Mouse (Mus musculus): ENCODE measurements at regions not wholly inside any gene's neighbourhood (a gene's known extent, or its start where the extent isn't known, plus 50 kb on each side); places are given as distances from the start of the nearest gene placed in this dataset.

- DNase-seq (ENCODE audit: extremely low read depth), result no peak
- in situ Hi-C loops (cut with MboI; ENCODE audit: low pct_ligation_motif_present, low pct_unique_long_range_greater_than_20kb, low sequenced_read_pairs), result no loop called here
- H3K4me2 ChIP-seq (ENCODE audit: insufficient read depth, low read depth, poor library complexity, severe bottlenecking), result no peak overlapping the region
- no peaks in the 10 kb centered on the region for H3K36me3 ChIP-seq (replicated peaks in 1 of 2; ENCODE audit: control insufficient read depth in 1 of 2, insufficient read depth in 1 of 2, low read length in 1 of 2)
- H3K4me1 ChIP-seq (ENCODE audit: control insufficient read depth in 1 of 2, insufficient read depth in 2 of 2), result no peaks in the 10 kb centered on the region; a peak in 1 of 4 replicates
- no peaks in the 10 kb centered on the region for H3K9me3 ChIP-seq (replicated peaks; ENCODE audit: low read length)
- H3K4me3 ChIP-seq (replicated peaks in 1 of 3; ENCODE audit: low read depth in 2 of 3, low read length in 2 of 3, poor library complexity in 1 of 3), result no peak overlapping the region
- H3K27me3 ChIP-seq (replicated peaks), result no peaks in the 10 kb centered on the region
- dilution Hi-C loops (cut with MboI; ENCODE audit: extremely low pct_ligation_motif_present, extremely low pct_unique_long_range_greater_than_20kb, low sequenced_read_pairs), result no loop called here
- H3K79me2 ChIP-seq (replicated peaks; ENCODE audit: control insufficient read depth, extremely low read depth, insufficient read depth, poor library complexity, severe bottlenecking), result no peaks in the 10 kb centered on the region
- no peak overlapping the region for H3K9ac ChIP-seq (ENCODE audit: insufficient read depth, low read depth)
- H3K27ac ChIP-seq (ENCODE audit: insufficient read depth, low read depth), result no peak overlapping the region
- TF ChIP-seq RCOR1 (conservative IDR thresholded peaks at IDR 0.05; ENCODE audit: low read depth, low read length), result no peak
- TF ChIP-seq MYC (IDR thresholded peaks at IDR 0.05; ENCODE audit: low read depth, low read length), result no peak
Measured at GRCm38 (mm10) chr4:12492468-12492867, 320.7 kb upstream of the Fam92a start.

GRCm38 (mm10) chr4:12491306-12491705, 319.5 kb upstream of the Fam92a start:
- TF ChIP-seq NRF1 (IDR thresholded peaks at IDR 0.05; ENCODE audit: low read depth, low read length), result no peak
- TF ChIP-seq EP300 (IDR thresholded peaks at IDR 0.05; ENCODE audit: low read length), result no peak
- TF ChIP-seq MXI1 (IDR thresholded peaks at IDR 0.05; ENCODE audit: low read depth, low read length), result no peak
- no peak for TF ChIP-seq BHLHE40 (IDR thresholded peaks at IDR 0.05; ENCODE audit: low read depth, low read length)
- no peak for TF ChIP-seq USF2 (conservative IDR thresholded peaks at IDR 0.05; ENCODE audit: low read depth, low read length)
- TF ChIP-seq ELF1 (IDR thresholded peaks at IDR 0.05; ENCODE audit: low read depth, low read length), result no peak
- no peak for TF ChIP-seq UBTF (IDR thresholded peaks at IDR 0.05; ENCODE audit: low read depth, low read length)
- no peak for TF ChIP-seq CHD1 (IDR thresholded peaks at IDR 0.05; ENCODE audit: low read depth, low read length)
- no peak for TF ChIP-seq SMC3 (IDR thresholded peaks at IDR 0.05; ENCODE audit: low read depth, low read length)
- no peak for TF ChIP-seq MEF2A (IDR thresholded peaks at IDR 0.05; ENCODE audit: borderline replicate concordance, low read depth, low read length)
- TF ChIP-seq SIN3A (IDR thresholded peaks at IDR 0.05; ENCODE audit: low read length), result no peak
- Histone ChIP-seq H3K27ac (ENCODE audit: insufficient read depth, low read depth) (no peak overlapping the region), H3K4me3 (replicated peaks in 1 of 3; ENCODE audit: low read depth in 2 of 3, low read length in 2 of 3, poor library complexity in 1 of 3) (no peak overlapping the region), H3K79me2 (replicated peaks; ENCODE audit: control insufficient read depth, extremely low read depth, insufficient read depth, poor library complexity, severe bottlenecking) (no peaks in the 10 kb centered on the region), H3K36me3 (replicated peaks in 1 of 2; ENCODE audit: control insufficient read depth in 1 of 2, insufficient read depth in 1 of 2, low read length in 1 of 2) (no peaks in the 10 kb centered on the region), H3K27me3 (replicated peaks) (no peaks in the 10 kb centered on the region), H3K4me1 (ENCODE audit: control insufficient read depth in 1 of 2, insufficient read depth in 2 of 2) (no peaks in the 10 kb centered on the region), H3K9me3 (replicated peaks; ENCODE audit: low read length) (no peaks in the 10 kb centered on the region), H3K9ac (ENCODE audit: insufficient read depth, low read depth) (no peak overlapping the region), H3K4me2 (ENCODE audit: insufficient read depth, low read depth, poor library complexity, severe bottlenecking) (no peak overlapping the region)
- in situ Hi-C loops (cut with MboI; ENCODE audit: low pct_ligation_motif_present, low pct_unique_long_range_greater_than_20kb, low sequenced_read_pairs), result no loop called here
- dilution Hi-C loops (cut with MboI; ENCODE audit: extremely low pct_ligation_motif_present, extremely low pct_unique_long_range_greater_than_20kb, low sequenced_read_pairs), result no loop called here
- DNase-seq (ENCODE audit: extremely low read depth), result no peak

DNA sequence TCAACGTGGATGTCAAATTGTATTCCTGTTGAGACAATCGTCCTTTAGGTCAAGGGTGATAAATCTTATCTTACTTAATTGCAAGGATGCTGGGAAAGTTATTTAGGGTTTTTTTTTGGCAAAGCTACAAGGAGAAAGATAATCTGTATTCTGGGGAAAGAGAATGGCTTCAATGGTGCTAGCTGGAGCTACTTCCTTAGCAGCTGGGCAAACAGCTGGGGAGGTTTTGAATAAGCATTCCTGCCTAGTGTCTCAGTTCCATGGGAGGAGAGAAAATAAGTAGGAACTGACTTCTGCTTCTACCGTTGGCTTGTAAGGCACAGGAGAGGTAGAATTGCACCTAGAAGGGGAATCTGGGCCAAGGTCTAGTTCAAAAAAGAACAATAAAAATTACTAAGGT, 318.3 kb upstream of the Fam92a start:
- dilution Hi-C loops (cut with MboI; ENCODE audit: extremely low pct_ligation_motif_present, extremely low pct_unique_long_range_greater_than_20kb, low sequenced_read_pairs) (no loop called here), in situ Hi-C loops (cut with MboI; ENCODE audit: low pct_ligation_motif_present, low pct_unique_long_range_greater_than_20kb, low sequenced_read_pairs) (no loop called here)
- no peak for DNase-seq (ENCODE audit: extremely low read depth)
- H3K27me3 ChIP-seq (replicated peaks), result no peaks in the 10 kb centered on the region
- no peaks in the 10 kb centered on the region for H3K36me3 ChIP-seq (replicated peaks in 1 of 2; ENCODE audit: control insufficient read depth in 1 of 2, insufficient read depth in 1 of 2, low read length in 1 of 2)
- H3K4me3 ChIP-seq (replicated peaks in 1 of 3; ENCODE audit: low read depth in 2 of 3, low read length in 2 of 3, poor library complexity in 1 of 3), result no peak overlapping the region
- H3K79me2 ChIP-seq (replicated peaks; ENCODE audit: control insufficient read depth, extremely low read depth, insufficient read depth, poor library complexity, severe bottlenecking), result no peaks in the 10 kb centered on the region
- H3K4me1 ChIP-seq (ENCODE audit: control insufficient read depth in 1 of 2, insufficient read depth in 2 of 2), result no peaks in the 10 kb centered on the region
- no peak overlapping the region for H3K27ac ChIP-seq (ENCODE audit: insufficient read depth, low read depth)
- no peak overlapping the region for H3K9ac ChIP-seq (ENCODE audit: insufficient read depth, low read depth)
- TF ChIP-seq ZKSCAN1 (IDR thresholded peaks at IDR 0.05; ENCODE audit: borderline replicate concordance, low read depth, low read length) (no peak), TBP (conservative IDR thresholded peaks at IDR 0.05; ENCODE audit: low read depth, low read length) (no peak), CHD2 (IDR thresholded peaks at IDR 0.05; ENCODE audit: low read length) (no peak), TCF12 (IDR thresholded peaks at IDR 0.05; ENCODE audit: low read depth, low read length) (no peak), SIN3A (IDR thresholded peaks at IDR 0.05; ENCODE audit: low read length) (no peak), POLR2A (IDR thresholded peaks at IDR 0.05; ENCODE audit: low read depth, low read length) (no peak)
- no peak overlapping the region for H3K4me2 ChIP-seq (ENCODE audit: insufficient read depth, low read depth, poor library complexity, severe bottlenecking)
- H3K9me3 ChIP-seq (replicated peaks; ENCODE audit: low read length), result no peaks in the 10 kb centered on the region
